Mouse (Mus musculus) MEL (cell line): ENCODE data around the gene Alpk1.

Experiments used
- BHLHE40 ChIP-seq: IDR thresholded peaks from 2 replicates; pipeline ENCODE4 v1.6.1; 2012; ENCODE audit warnings: low read depth, mild to moderate bottlenecking, inconsistent platforms, low read length, improper control_type of control experiment, borderline replicate concordance
- TAL1 ChIP-seq: IDR thresholded peaks from 2 replicates; pipeline ENCODE4 v1.6.1; 2012; ENCODE audit warnings: mild to moderate bottlenecking, inconsistent platforms, low read length, moderate library complexity, mixed read lengths

DNA sequence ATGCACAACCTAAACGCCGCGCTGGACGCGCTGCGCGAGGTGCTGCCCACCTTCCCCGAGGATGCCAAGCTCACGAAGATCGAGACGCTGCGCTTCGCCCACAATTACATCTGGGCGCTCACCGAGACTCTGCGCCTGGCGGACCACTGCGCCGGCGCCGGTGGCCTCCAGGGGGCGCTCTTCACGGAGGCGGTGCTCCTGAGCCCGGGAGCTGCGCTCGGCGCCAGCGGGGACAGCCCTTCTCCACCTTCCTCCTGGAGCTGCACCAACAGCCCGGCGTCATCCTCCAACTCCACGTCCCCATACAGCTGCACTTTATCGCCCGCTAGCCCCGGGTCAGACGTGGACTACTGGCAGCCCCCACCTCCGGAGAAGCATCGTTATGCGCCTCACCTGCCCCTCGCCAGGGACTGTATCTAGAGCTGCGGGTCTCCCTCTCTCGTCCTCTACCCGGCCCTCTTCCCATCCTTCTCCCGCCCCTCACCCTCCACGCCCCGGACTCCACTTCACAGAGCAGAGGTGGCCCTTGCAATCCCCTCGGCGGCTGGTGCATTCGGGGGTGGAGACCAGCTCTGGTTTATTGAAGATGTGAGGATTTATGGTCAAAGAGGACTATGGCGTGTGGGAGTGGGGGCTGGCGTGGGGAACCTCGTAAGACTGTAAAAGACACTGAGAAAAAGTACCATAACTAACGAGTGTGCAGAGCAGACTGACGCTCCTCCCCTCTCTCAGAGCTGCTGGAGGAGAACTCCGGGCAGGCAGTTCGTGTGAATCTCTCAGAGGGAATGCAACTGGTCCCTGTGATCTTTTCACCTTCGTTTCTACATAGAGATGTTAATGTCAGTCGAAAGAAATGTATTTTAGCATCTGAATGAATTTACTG is 146.0 kb downstream of the Alpk1 start:
- no peak for TF ChIP-seq BHLHE40
- no peak for TF ChIP-seq TAL1
